Mouse (Mus musculus) stomach, postnatal 0 days (tissue): ENCODE results near the gene C530008M17Rik.

Experiments used
- CTCF ChIP-seq: IDR thresholded peaks from 2 replicates; pipeline ENCODE4 v1.5.1; 2016; ENCODE audit warnings: antibody characterized with exemption, low read depth, mild to moderate bottlenecking, moderate library complexity
- EP300 ChIP-seq: optimal IDR thresholded peaks from 2 replicates; pipeline ENCODE3; 2016; ENCODE audit warnings: antibody characterized with exemption

GRCm38 (mm10) chr5:76697536-76697935 lies 41.2 kb downstream of the C530008M17Rik start:
- TF ChIP-seq EP300 (no peak), CTCF (no peak)
